Mouse (Mus musculus) limb, embryonic 11.5 days (tissue): Measurements from ENCODE around the gene Gpr139. TPM values are rescaled to one million over a fixed set of nuclear protein-coding genes. Genes with fewer than 3 reads are reported as not detected.
A peak's percentile ranks its signal among the peaks of the same experiment; 100 is the strongest.

ENCODE experiments used
- ATAC-seq: fragments of 200-750 bp; cut with Nextera tagmentation; 2 replicates; pipeline ENCODE4 v1.8.0; 2017; ENCODE audit warnings: low read depth; ENCODE audit not compliant: insufficient number of reproducible peaks, low FRiP score, low TSS enrichment
- DNase-seq: peaks from one replicate; pipeline ENCODE4 v3.0.0-alpha.2; 2015; ENCODE audit warnings: low spot score
- H3K27ac ChIP-seq: fragments of 300-500 bp; sonication (generic); replicated peaks from 2 replicates; pipeline ENCODE4 v1.5.1; 2014; ENCODE audit warnings: low read depth, mild to moderate bottlenecking, low read length
- H3K27me3 ChIP-seq: fragments of 300-500 bp; sonication (generic); 2 replicates; pipeline ENCODE4 v1.6.1; 2014; ENCODE audit warnings: mild to moderate bottlenecking, low read length, mixed read lengths; ENCODE audit not compliant: control insufficient read depth, insufficient read depth
- H3K36me3 ChIP-seq: fragments of 300-500 bp; sonication (generic); 2 replicates; pipeline ENCODE4 v1.6.1; 2014; ENCODE audit warnings: mild to moderate bottlenecking, low read length, moderate library complexity, mixed read lengths; ENCODE audit not compliant: control insufficient read depth, insufficient read depth
- H3K4me1 ChIP-seq: fragments of 300-500 bp; sonication (generic); 2 replicates; pipeline ENCODE4 v1.6.1; 2014; ENCODE audit warnings: low read length, mixed read lengths; ENCODE audit not compliant: control insufficient read depth, insufficient read depth
- H3K4me2 ChIP-seq: fragments of 300-500 bp; sonication (generic); 2 replicates; pipeline ENCODE4 v1.6.1; 2014; ENCODE audit warnings: low read depth, mild to moderate bottlenecking, moderate library complexity; ENCODE audit not compliant: severe bottlenecking
- H3K4me3 ChIP-seq: fragments of 300-500 bp; sonication (generic); 2 replicates; pipeline ENCODE4 v1.5.1; 2014; ENCODE audit warnings: low read depth, low read length
- H3K9ac ChIP-seq: fragments of 300-500 bp; sonication (generic); 2 replicates; pipeline ENCODE4 v1.6.1; 2014; ENCODE audit warnings: mild to moderate bottlenecking, low read length
- H3K9me3 ChIP-seq: fragments of 300-500 bp; sonication (generic); 2 replicates; pipeline ENCODE4 v1.6.1; 2016; ENCODE audit warnings: low read length; ENCODE audit not compliant: control insufficient read depth
- WGBS: fragments of 180-500 bp; shearing (Covaris S2); extraction: QIAGEN DNeasy Blood & Tissue Kit; methylation state at CpG from one replicate; pipeline ENCODE4 v1.1.7; 2014; 5-methylcytosine and 5-hydroxymethylcytosine counted together
- polyA plus RNA-seq: library from polyadenylated mRNA; unstranded; fragments of >200 nt; fragmentation: Nextera tagmentation; extraction: Ambion mirVana; gene quantifications from 2 replicates; pipeline ENCODE4 v1.2.1, GENCODE M21; 2014

The Gpr139 gene
- polyA plus RNA-seq, 1 experiment from 2014 or later: not detected

DNA sequence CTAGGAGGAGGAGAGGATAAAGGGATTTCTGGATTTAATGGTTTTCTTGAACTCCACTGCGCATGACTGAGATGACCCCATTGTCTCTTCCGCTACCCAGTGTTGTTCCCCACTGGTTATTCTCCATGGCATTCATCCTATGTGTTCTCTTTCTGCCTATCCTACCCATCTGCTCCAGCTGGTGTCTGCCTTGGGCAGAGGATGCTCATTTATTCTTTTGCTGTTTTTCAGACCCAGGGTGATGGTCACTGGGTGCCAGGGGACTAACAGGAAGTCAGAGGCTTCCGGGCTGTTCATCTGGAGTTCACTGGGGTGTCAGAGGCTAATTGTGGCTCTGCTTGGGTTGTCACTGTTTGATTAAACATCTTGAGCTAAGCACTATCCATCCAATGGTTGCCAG is 24.4 kb downstream of the Gpr139 start:
- no peak overlapping the region for H3K27ac ChIP-seq
- no peaks in the 10 kb centered on the region for H3K36me3 ChIP-seq
- H3K4me2 ChIP-seq: no peak overlapping the region
- H3K27me3 ChIP-seq: no peaks in the 10 kb centered on the region
- no peak overlapping the region for H3K4me3 ChIP-seq
- 90% methylated on average over 3 of the region's 3 CpGs for WGBS
- H3K4me1 ChIP-seq: no peaks in the 10 kb centered on the region
- DNase-seq: no peak
- no peak overlapping the region for H3K9ac ChIP-seq
- ATAC-seq: no peak
- no peaks in the 10 kb centered on the region for H3K9me3 ChIP-seq

GRCm38 (mm10) chr7:119111771-119112170 is 72.6 kb downstream of the Gpr139 start:
- Histone ChIP-seq H3K36me3 (no peaks in the 10 kb centered on the region), H3K4me3 (no peak overlapping the region), H3K4me2 (no peak overlapping the region), H3K9ac (no peak overlapping the region), H3K27ac (no peak overlapping the region), H3K27me3 (no peaks in the 10 kb centered on the region), H3K9me3 (no peaks in the 10 kb centered on the region), H3K4me1 (no peaks in the 10 kb centered on the region)
- WGBS: 69% methylated on average over 8 of the region's 8 CpGs
- DNase-seq (peak; percentile 77), ATAC-seq (no peak)

- 80% methylated on average over 4 of the region's 4 CpGs for WGBS
- Histone ChIP-seq H3K4me2 (no peak overlapping the region), H3K27me3 (no peaks in the 10 kb centered on the region), H3K4me1 (no peaks in the 10 kb centered on the region), H3K9ac (no peak overlapping the region), H3K9me3 (no peaks in the 10 kb centered on the region), H3K4me3 (no peak overlapping the region), H3K27ac (no peak overlapping the region), H3K36me3 (no peaks in the 10 kb centered on the region)
- ATAC-seq (no peak), DNase-seq (no peak)
These were observed 78.5 kb downstream of the Gpr139 start for GRCm38 (mm10) chr7:119105878-119106277.

DNA sequence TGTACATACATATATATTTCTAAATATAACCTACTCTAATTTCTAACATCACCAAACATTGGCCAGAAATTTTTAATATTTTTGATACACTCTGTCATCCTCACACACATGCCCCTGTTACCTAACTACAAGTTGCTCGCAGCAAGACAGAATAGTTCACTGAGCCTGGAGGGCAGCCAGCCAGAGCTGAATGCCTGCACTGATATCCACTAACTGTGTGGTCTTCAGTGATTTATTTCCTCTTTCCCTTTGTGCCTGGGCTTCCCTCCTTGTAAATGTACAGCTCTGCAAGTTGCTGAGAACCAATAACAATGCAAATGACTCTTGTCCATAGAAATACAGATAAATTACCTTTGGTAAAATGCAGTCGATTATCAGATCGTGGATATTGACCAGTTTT is 87.8 kb downstream of the Gpr139 start:
- H3K4me2 ChIP-seq: no peak overlapping the region
- H3K27ac ChIP-seq: no peak overlapping the region
- 87% methylated on average over 3 of the region's 3 CpGs for WGBS
- no peak for DNase-seq
- no peaks in the 10 kb centered on the region for H3K36me3 ChIP-seq
- no peak overlapping the region for H3K9ac ChIP-seq
- H3K4me3 ChIP-seq: no peak overlapping the region
- H3K9me3 ChIP-seq: no peaks in the 10 kb centered on the region
- ATAC-seq: no peak
- no peaks in the 10 kb centered on the region for H3K27me3 ChIP-seq
- H3K4me1 ChIP-seq: no peaks in the 10 kb centered on the region

Other genes with a start within 250 kb of the Gpr139 start
- gene Gprc5b, start 189.4 kb downstream of the Gpr139 start, polyA plus RNA-seq: 9.4 and 9.5 TPM in 2 replicates